Comparison of ENCODE assay signal across 20 mouse cellular contexts in genomic region chr9:22162912-22163311, GRCm38 (mm10). TPM values are rescaled to one million over a fixed set of nuclear protein-coding genes. Genes with fewer than 3 reads are reported as not detected.
"Had no signal": no experiment of that assay in that cellular context is flagged by ENCODE, and none has a peak within 500 bp of the region (broad histone marks: within the 10 kb centered on the region; RNA-seq: fewer than 3 reads in every experiment).

No protein-coding gene starts in this region.

- ATAC-seq: liver, postnatal 0 days; lung, postnatal 0 days; midbrain, embryonic 13.5 days; midbrain, embryonic 15.5 days had no signal

- H3K9me3 ChIP-seq: midbrain, embryonic 15.5 days had no signal

- H3K9ac ChIP-seq: liver, embryonic 15.5 days; liver, postnatal 0 days; lung, embryonic 15.5 days; midbrain, embryonic 13.5 days; midbrain, embryonic 15.5 days; neural tube, embryonic 12.5 days had no signal

- H3K4me2 ChIP-seq: liver, embryonic 15.5 days; lung, embryonic 15.5 days; midbrain, embryonic 11.5 days; midbrain, embryonic 13.5 days; midbrain, embryonic 15.5 days; neural tube, embryonic 12.5 days had no signal

- H3K27me3 ChIP-seq: lung, embryonic 15.5 days; megakaryocyte, embryonic 14.5 days; midbrain, embryonic 15.5 days had no signal

- DNase-seq: liver, postnatal 0 days; lung, adult 2 months; lung, postnatal 14 days; lung, postnatal 36 days; right cerebral cortex, postnatal 14 days; spleen, adult 18-20 months; thymus, adult 18-20 months; thymus, postnatal 14 days; thymus, postnatal 36 days had no signal

- H3K27ac ChIP-seq: liver, embryonic 15.5 days; lung, embryonic 15.5 days; macrophage; midbrain, embryonic 13.5 days; midbrain, embryonic 15.5 days; neural tube, embryonic 12.5 days had no signal

- H3K36me3 ChIP-seq: midbrain, embryonic 13.5 days; midbrain, embryonic 15.5 days had no signal

- H3K4me3 ChIP-seq: liver, embryonic 15.5 days; lung, embryonic 15.5 days; megakaryocyte, embryonic 14.5 days; midbrain, embryonic 13.5 days; midbrain, embryonic 15.5 days; neural tube, embryonic 12.5 days had no signal

RNA-seq across cellular contexts. Expression of gene Zfp872, which starts 25.0 kb away (rescaled TPM):
- total RNA-seq: monocyte, adult 5-6 weeks; neutrophil, adult 5-6 weeks had no signal
- polyA plus RNA-seq: macrophage had no signal
